Mouse (Mus musculus) layer of hippocampus, postnatal 14 days (tissue): ENCODE measurements at regions not wholly inside any gene's neighbourhood (a gene's known extent, or its start where the extent isn't known, plus 50 kb on each side); places are given as distances from the start of the nearest gene placed in this dataset.
A peak's percentile ranks its signal among the peaks of the same experiment; 100 is the strongest.

Source experiments
- DNase-seq, 2 experiments: peaks; one replicate each; pipeline ENCODE4 v3.0.0; 2021 to 2022; ENCODE audit warnings: low spot score in 2 of 2, mixed read lengths in 1 of 2

DNA sequence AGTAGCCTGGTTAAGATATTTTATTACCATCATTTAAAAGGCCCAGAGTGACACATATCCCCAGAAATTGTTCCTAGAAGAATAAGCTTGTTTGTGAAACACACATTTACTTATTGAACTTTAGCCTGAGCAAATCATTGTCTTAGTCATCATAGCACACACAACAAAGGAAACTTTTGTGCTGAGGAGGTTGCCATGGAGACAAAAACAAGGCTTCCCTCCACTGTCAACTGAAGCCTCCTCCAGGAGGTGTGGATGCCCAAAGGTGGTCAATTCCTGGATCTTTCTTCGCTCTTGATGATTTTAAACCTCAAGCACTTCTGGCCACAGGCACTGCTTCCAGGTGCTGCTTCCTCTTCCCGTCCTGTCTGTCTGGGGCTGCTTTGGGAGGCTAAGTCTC is 167.3 kb downstream of the Gadd45g start:
- no peak for DNase-seq

GRCm38 (mm10) chr13:52014566-52014965 is 168.1 kb downstream of the Gadd45g start:
- DNase-seq = no peak

- no peak for DNase-seq
Observed at GRCm38 (mm10) chr13:52015066-52015465, 168.6 kb downstream of the Gadd45g start.

- DNase-seq = no peak
Observed at GRCm38 (mm10) chr13:52015496-52015895, 169.0 kb downstream of the Gadd45g start.

DNA sequence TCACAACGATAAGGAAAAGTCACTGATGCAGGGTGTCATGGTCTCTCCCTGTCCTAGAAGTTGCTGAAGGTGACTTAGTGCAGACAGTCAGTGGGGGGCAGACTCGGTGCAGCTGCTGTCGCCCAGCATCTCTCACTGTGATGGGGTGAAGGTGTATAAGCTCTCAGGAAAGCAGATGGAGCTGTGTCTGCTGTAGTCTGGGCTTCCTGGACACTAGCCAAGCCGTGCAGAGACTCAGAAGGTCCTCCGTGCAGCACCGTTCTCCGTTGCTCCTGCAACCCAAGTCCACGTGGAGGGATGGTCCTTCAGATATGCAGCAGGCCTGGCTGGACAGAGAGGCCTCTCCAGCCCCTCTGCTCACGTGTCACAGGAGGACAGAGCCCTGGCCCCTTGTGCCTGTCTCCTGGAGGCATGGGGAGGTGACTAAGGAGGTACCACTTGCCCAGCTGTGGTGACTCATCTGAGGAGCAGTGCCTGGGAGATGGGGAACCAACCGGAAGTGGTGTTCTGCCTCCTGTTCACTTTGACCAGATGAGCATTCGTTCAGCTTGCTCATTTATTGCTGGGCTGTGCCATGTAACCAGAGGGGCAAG is 171.2 kb downstream of the Gadd45g start:
- DNase-seq = no peak

DNA sequence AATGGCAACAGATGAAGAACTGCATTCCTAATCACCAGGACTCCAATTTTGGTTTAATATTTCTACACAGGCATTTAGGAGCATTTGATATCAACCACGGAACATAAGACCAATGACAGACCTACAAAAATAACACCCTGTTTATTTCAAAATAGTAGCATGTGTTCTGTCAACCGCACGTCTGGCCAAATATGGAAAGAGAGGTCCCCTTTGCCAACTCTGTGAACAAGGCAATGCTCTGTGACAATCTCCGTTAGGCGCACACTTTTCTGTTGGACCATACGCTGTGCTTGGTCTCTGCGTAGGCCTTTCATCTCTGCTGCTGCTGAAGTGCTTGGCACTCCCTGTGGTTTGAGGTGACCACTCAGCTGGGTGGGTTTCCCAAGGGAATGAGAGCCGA is 173.2 kb downstream of the Gadd45g start:
- DNase-seq = peak in 1 of 2 experiments; percentile 76

DNA sequence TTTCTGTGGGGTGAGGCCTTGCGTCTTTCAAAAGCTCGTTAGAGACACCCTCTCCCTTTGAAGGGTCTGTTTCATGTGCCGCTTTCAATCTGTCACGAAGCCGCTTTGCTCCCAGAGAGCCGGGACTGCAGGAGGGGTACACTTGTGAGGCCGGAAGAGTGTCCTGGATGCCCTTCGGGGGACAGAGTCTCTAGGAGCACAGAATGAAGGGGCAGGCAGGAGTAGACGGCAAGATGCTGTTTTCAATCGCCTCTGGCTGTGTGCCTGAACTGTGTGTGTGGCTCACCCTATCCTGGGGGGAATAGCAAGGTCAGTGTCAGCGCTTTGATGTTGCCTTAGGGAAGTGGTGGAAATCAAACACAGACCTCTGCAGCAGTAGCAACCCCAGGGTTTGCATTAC is 174.7 kb downstream of the Gadd45g start:
- no peak for DNase-seq

DNA sequence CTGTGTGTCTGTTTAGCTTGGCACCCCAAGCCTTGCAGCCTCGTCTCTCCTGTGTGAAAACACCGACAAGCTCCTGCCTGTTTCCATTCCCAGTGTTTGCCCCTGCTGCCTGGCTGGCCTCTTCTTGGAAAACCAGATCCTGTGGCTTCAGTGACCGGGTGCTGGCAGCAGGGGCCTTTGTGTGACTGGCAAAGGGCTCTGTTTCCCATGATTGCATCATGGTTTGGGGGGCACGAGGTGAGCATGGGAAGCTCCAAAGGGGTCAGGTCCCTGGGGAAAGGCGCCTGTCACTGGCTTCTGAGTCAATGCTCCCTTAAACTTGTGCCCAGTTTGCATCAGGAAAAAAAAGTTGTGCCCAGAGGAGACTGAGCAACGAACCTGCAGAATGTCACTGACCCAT is 175.3 kb downstream of the Gadd45g start:
- no peak for DNase-seq

- DNase-seq = no peak
Observed at GRCm38 (mm10) chr13:52022529-52022928, 176.1 kb downstream of the Gadd45g start.

- no peak for DNase-seq
Observed at GRCm38 (mm10) chr13:52024349-52024748, 177.9 kb downstream of the Gadd45g start.

- DNase-seq = no peak
Observed at GRCm38 (mm10) chr13:52024832-52025481, 178.5 kb downstream of the Gadd45g start.

GRCm38 (mm10) chr13:52025482-52025848 is 179.0 kb downstream of the Gadd45g start:
- no peak for DNase-seq

- no peak for DNase-seq
Observed at GRCm38 (mm10) chr13:52026291-52026690, 179.8 kb downstream of the Gadd45g start.

GRCm38 (mm10) chr13:52029868-52030422 is 183.5 kb downstream of the Gadd45g start:
- DNase-seq = no peak

GRCm38 (mm10) chr13:52031465-52031864 is 185.0 kb downstream of the Gadd45g start:
- no peak for DNase-seq

GRCm38 (mm10) chr13:52035731-52036130 is 189.3 kb downstream of the Gadd45g start:
- DNase-seq = no peak

DNA sequence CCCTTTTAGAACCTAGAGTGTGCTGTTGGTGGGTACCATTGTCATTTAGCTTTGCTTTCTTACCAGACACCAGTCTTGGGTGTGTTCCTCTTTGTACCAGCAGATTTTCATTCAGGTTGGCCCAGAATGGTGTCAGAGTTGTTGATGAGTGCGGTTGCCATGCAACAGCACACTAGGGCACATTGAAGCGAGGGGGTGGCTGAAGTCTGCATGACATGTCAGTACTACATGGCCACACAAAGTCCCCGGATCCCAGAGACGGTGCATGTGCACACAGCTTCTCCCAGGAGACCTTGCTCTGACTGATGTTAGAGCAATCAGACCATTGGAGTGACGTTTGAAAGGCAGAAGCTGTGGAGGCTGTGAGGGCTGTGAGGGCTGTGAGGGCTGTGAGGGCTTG is 189.9 kb downstream of the Gadd45g start:
- no peak for DNase-seq

DNA sequence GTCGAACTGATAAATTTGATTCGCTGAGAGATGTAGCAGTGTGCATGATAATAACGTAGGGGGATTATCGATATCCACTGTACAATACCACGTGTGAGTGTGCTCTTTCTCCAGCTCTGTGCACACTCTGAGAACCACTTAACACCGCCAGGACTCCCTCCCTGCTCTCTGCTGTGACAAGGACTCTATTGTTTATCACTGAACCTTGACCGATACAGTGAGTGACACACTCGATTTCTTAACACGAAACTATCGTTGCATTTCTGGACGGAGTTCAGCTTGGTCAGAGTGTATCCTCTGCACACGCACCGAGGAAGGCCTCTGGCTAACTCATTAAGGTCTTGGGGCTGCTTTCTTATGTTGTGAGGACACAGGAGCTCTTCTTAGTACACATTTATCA is 190.7 kb downstream of the Gadd45g start:
- no peak for DNase-seq

- peak; percentile 63 to 67 for DNase-seq
Observed at GRCm38 (mm10) chr13:52041467-52042421, 195.3 kb downstream of the Gadd45g start.

DNA sequence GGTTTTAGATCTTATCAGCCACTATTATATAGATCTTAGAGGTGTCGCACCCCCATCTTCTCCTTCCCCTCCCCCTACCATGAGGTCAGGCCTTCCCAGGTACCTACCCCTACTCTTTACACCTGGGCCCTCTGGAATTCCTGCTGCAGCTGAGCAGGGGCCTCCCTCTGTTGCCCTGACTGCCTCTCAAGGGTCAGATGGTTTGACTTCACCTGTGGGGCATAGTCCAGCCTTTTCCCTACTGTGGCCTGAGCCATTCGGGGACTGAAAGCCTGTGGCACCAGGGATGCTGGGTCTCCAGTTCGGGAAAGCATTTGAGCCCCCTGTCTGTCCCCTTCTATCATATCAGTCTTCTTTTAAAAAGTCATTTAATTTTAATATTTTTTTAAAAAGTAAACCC is 196.4 kb downstream of the Gadd45g start:
- DNase-seq = no peak

DNA sequence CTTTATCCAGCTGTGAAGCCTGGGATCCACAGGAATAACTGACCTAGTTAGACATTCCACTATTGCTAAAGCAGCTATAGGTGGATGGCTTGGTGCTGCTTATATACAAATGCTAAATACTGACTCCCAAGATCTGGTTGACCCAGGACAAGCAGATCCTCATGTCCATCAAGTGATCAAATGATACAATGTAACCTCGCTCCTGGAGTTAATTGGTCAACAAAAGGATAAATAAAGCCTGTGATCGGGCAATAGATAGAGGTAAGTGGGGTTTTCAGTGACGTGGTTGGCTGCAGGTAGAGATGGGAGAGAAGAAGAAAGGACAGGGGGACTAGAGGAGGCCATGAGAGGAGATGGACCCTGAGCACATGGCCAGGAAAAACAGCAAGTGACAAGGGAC is 197.4 kb downstream of the Gadd45g start:
- DNase-seq = no peak

- DNase-seq = peak in 1 of 2 experiments; percentile 84
Observed at GRCm38 (mm10) chr13:52045349-52045748, 198.9 kb downstream of the Gadd45g start.
